Mouse (Mus musculus) stomach, embryonic 14.5 days (tissue): ENCODE results near the gene Mroh3. TPM values are rescaled to one million over a fixed set of nuclear protein-coding genes. Genes with fewer than 3 reads are reported as not detected.
A peak's percentile ranks its signal among the peaks of the same experiment; 100 is the strongest.

Experiments used
- ATAC-seq: fragments of 200-750 bp; cut with Nextera tagmentation; 2 replicates; pipeline ENCODE4 v1.8.0; 2017; ENCODE audit warnings: low read depth, moderate TSS enrichment; ENCODE audit not compliant: insufficient number of reproducible peaks, insufficient read depth, low FRiP score
- H3K27ac ChIP-seq: fragments of 300-500 bp; sonication (generic); 2 replicates; pipeline ENCODE4 v1.5.1; 2014; ENCODE audit warnings: mild to moderate bottlenecking, low read length, moderate library complexity, mixed read lengths
- H3K27me3 ChIP-seq: fragments of 300-500 bp; sonication (generic); 2 replicates; pipeline ENCODE4 v1.6.1; 2014; ENCODE audit warnings: low read length, control low read depth, mixed read lengths; ENCODE audit not compliant: control insufficient read depth, insufficient read depth
- H3K36me3 ChIP-seq: fragments of 300-500 bp; sonication (generic); 2 replicates; pipeline ENCODE4 v1.6.1; 2014; ENCODE audit warnings: mild to moderate bottlenecking, control low read depth, low read length, moderate library complexity, mixed read lengths; ENCODE audit not compliant: control insufficient read depth, insufficient read depth
- H3K4me1 ChIP-seq: fragments of 300-500 bp; sonication (generic); 2 replicates; pipeline ENCODE4 v1.6.1; 2014; ENCODE audit warnings: low read length, control low read depth, mixed read lengths; ENCODE audit not compliant: control insufficient read depth, insufficient read depth
- H3K4me2 ChIP-seq: fragments of 300-500 bp; sonication (generic); replicated peaks from 2 replicates; pipeline ENCODE4 v1.6.1; 2014; ENCODE audit warnings: low read depth, low read length, control low read depth
- H3K4me3 ChIP-seq: fragments of 300-500 bp; sonication (generic); 2 replicates; pipeline ENCODE4 v1.5.1; 2014; ENCODE audit warnings: low read depth, low read length, control low read depth
- H3K9ac ChIP-seq: fragments of 300-500 bp; sonication (generic); replicated peaks from 2 replicates; pipeline ENCODE4 v1.6.1; 2014; ENCODE audit warnings: low read depth, mild to moderate bottlenecking, control low read depth, low read length, moderate library complexity, mixed read lengths
- H3K9me3 ChIP-seq: fragments of 300-500 bp; sonication (generic); 2 replicates; pipeline ENCODE4 v1.6.1; 2016; ENCODE audit warnings: low read depth, low read length, control low read depth; ENCODE audit not compliant: control insufficient read depth
- WGBS: fragments of 180-500 bp; shearing (Covaris S2); extraction: QIAGEN DNeasy Blood & Tissue Kit; methylation state at CpG from one replicate; pipeline ENCODE4 v1.1.7; 2014; 5-methylcytosine and 5-hydroxymethylcytosine counted together
- polyA plus RNA-seq: library from polyadenylated mRNA; unstranded; fragments of >200 nt; fragmentation: Nextera tagmentation; extraction: Ambion mirVana; gene quantifications from 2 replicates; pipeline ENCODE4 v1.2.1, GENCODE M21; 2014

Mroh3 gene
- polyA plus RNA-seq, 1 experiment from 2014 or later: 2.7 TPM

DNA sequence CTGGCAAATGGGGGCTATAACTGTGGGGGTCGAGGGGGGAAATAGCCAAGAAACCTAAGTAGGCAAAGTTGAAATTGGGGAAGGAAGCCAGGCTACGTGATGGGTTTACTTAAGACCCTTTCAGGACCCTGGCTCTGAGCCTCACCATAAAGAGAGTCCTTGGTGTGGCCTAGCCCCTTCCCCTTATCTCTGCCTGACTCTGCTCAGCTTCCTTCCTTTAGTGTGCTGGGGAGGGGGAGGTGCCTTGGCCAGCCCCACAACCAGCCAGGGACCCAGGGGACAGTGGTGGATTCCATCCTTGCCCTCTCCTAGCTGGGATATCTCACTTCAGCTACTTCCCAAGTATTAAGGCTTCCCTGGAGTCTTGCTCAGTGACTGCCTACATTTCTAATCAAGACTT, 78.1 kb downstream of the Mroh3 start:
- Histone ChIP-seq H3K36me3 (no peaks in the 10 kb centered on the region), H3K9ac (no peak overlapping the region), H3K27me3 (no peaks in the 10 kb centered on the region), H3K4me3 (no peak overlapping the region), H3K4me1 (peaks cover 64% of the 10 kb centered on the region), H3K27ac (no peak overlapping the region), H3K9me3 (no peaks in the 10 kb centered on the region), H3K4me2 (no peak overlapping the region)
- 69% methylated on average over 2 of the region's 2 CpGs for WGBS
- no peak for ATAC-seq

GRCm38 (mm10) chr1:136133570-136134240, 78.9 kb downstream of the Mroh3 start:
- Histone ChIP-seq H3K36me3 (no peaks in the 10 kb centered on the region), H3K9me3 (no peaks in the 10 kb centered on the region), H3K4me2 (peak overlapping the region; percentile 94), H3K27me3 (no peaks in the 10 kb centered on the region), H3K9ac (no peak overlapping the region), H3K4me1 (peaks cover 72% of the 10 kb centered on the region), H3K4me3 (no peak overlapping the region), H3K27ac (no peak overlapping the region)
- no peak for ATAC-seq
- 55% methylated on average over 13 of the region's 13 CpGs for WGBS

GRCm38 (mm10) chr1:136132386-136133201, 80.0 kb downstream of the Mroh3 start:
- Histone ChIP-seq H3K27me3 (no peaks in the 10 kb centered on the region), H3K27ac (no peak overlapping the region), H3K36me3 (no peaks in the 10 kb centered on the region), H3K9ac (peak overlapping the region; percentile 76; the same call in 1 of the 2 replicates), H3K4me2 (peak overlapping the region; percentile 94), H3K4me1 (peaks cover 69% of the 10 kb centered on the region), H3K9me3 (no peaks in the 10 kb centered on the region), H3K4me3 (peak overlapping the region; percentile 74)
- WGBS: 33% methylated on average over 10 of the region's 10 CpGs
- no peak for ATAC-seq

Other genes starting within 250 kb of the Mroh3 start
- gene Igfn1, start 206.5 kb downstream of the Mroh3 start, polyA plus RNA-seq: 0.13 and 0.19 TPM in 2 replicates
- gene Tmem9, start 204.7 kb downstream of the Mroh3 start, polyA plus RNA-seq: 127 and 136 TPM in 2 replicates
- gene Ascl5, start 162.0 kb downstream of the Mroh3 start, polyA plus RNA-seq: 0.97 and 1.2 TPM in 2 replicates
- gene Cacna1s, start 160.1 kb downstream of the Mroh3 start, polyA plus RNA-seq: not detected in 2 replicates
- gene Kif21b, start 81.4 kb downstream of the Mroh3 start, polyA plus RNA-seq: 3.2 and 4.4 TPM in 2 replicates
- 38.7 and 40.3 TPM in 2 replicates for gene Inava, start 21.4 kb upstream of the Mroh3 start, polyA plus RNA-seq
- gene Gpr25, start 48.0 kb upstream of the Mroh3 start, polyA plus RNA-seq: not detected in 2 replicates
- 17.4 and 17.6 TPM in 2 replicates for gene Camsap2, start 133.3 kb upstream of the Mroh3 start, polyA plus RNA-seq
- 18.0 and 19.8 TPM in 2 replicates for gene Ddx59, start 202.4 kb upstream of the Mroh3 start, polyA plus RNA-seq